Mouse (Mus musculus): Measurements from ENCODE around the gene Mbnl1. TPM values are rescaled to one million over a fixed set of nuclear protein-coding genes. Genes with fewer than 3 reads are reported as not detected.

The Mbnl1 gene
- 1,134 TPM for total RNA-seq (2023)

DNA sequence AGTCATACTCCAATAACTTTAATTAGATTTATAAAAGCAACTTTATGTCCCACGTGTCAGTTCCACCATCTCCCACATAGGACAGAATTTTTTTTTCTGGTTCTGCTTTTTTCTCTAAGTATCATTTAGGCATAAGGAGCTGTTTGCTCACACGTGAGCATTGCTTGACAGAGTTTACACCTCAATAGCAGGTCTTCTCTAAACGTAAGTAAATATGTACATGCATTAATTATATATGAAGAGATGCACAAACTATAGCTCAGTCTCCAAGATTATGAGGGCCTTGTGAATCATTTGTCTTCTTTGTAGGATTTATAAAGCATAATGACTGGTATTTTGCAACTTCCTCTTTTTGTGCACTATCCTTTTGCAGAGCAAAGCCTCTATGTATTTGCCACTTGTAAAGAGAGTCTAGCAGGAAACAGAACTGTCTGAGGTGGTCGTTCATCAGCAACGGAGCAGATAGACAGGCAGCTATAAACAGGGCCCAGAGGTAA lies at the start of gene Mbnl1:
TSS of gene Mbnl1 (plus strand) at position 150 of the 497 bp plus-strand sequence.

